Mouse (Mus musculus) right cerebral cortex, adult 18-20 months (tissue): ENCODE results near the gene Kcnk10.

ENCODE experiments used
- DNase-seq: peaks from one replicate; pipeline ENCODE4 v3.0.0; 2022; ENCODE audit warnings: mixed read lengths

Kcnk10 gene

GRCm38 (mm10) chr12:98394115-98394514 is 184.0 kb downstream of the Kcnk10 start:
- DNase-seq = no peak

GRCm38 (mm10) chr12:98391347-98391746 is 186.8 kb downstream of the Kcnk10 start:
- DNase-seq = no peak

GRCm38 (mm10) chr12:98389618-98390017 is 188.5 kb downstream of the Kcnk10 start:
- DNase-seq = no peak
